Mouse (Mus musculus) urinary bladder, postnatal 10 days (tissue): Measurements from ENCODE around the gene 1700122O11Rik.

Experiments
- DNase-seq: peaks from one replicate; pipeline ENCODE4 v3.0.0; 2022; ENCODE audit warnings: low spot score

The 1700122O11Rik gene

DNA sequence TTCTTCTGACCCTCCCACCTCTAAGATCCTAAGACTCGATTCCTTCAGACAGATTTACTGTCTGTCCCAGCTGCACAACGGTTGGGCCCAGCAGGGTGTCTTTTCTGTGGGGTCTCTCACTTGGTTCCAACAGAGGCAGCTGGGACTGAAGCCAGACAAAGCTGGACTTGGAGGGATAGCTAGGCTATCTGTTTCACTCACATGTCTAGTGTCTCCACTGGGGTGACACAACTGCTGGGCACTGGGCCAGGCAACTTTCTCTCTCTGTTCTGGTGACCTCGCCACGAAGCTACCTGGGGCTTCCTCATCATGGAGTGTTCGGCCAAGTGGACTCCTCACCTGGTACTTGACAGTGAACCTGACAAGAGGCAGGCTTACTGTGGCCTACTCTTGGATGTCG lies 10.4 kb downstream of the 1700122O11Rik start:
- DNase-seq = no peak

DNA sequence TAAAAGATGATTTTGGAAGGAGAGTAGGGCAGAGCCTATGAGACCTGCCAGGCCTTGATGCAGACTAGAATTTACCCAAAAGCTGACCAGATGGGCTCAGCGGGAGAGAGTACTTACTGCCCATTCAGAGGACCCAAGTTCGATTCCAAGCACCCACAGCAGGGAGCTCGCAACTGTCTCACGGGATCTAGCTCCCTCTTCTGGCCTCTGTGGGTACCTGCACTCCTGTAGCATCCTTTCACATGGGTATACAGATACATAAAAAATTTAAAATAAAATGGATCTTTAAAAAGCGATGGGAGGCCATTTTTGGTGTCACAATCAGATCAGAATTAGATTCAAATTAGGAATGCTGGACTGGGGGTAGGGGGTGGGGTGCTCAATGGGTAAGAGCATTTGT lies 11.1 kb downstream of the 1700122O11Rik start:
- no peak for DNase-seq

DNA sequence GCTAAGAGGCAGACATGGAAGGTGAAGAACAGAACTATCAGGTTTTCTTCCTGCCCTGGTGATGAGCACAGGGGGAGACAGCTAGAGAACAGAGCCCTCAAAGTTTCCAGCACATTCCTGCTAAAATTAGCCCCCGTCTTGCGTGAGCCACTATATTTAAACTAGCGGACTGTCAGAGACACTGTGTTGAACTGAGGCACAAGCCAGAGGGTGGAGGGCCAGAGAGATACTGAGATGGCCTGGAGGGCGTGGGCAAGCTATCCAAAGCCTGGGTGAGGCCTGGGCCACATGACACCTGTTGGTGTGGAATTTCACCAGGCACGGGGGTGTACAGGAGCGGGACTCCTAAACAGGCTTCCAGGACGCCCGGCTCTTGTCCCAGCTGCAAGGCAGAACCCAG lies 14.0 kb downstream of the 1700122O11Rik start:
- no peak for DNase-seq

DNA sequence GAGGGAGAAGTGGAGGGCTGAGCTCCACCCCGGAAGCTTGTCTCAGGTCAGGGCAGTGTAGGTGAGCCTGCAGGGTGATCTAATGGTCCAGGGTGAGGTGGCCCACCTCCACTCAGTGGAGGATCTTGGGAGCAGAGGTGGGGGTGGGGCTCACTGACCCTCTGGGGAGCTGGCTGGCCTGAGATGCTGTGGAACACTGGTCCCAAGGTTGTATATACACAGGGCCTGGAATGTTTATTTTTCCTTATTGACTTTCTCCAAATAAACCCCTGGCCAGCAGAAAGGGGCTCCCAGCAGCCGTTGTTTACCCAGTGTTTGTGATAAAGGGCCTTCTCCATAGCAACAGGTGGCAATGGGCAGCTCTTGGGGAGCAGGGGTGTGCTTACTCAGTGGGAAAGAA lies 18.5 kb downstream of the 1700122O11Rik start:
- no peak for DNase-seq

DNA sequence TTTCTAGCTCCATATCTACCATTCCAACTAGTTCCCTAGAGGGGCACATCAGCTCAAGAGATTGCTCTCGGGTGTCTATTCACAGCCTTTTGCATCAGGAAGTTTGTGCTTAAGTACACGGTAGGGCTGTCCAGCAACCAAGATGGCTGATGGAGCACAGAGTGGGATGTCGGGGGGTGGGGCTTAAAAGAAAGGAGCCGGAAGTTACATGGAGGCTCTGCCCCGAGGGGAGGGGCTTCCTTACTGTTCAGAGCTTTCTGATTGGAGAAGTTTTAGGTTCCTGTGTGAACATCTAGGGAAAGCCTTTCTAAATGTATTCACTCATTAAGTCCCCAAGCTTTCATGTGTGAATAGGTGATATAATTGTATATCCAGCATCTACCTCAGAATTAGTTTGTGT lies 21.5 kb downstream of the 1700122O11Rik start:
- no peak for DNase-seq

DNA sequence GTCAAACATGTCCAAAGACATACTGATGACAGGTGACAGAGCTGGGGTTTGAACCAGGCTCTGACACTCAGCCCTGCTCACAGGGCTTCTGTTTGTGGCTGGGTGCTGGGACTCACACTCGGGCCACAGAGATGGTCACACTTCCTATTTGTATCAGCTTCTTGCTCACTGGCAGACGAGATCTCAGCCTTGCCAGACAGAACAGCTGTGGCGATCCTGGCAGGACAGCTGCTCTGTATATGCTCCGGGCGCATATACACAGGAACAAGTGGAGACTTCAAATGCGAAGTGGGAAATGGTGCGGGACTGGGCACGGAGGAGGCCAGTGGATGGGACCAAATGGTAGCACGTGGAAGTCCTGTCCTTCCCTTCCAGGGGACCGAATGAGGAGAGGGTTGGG lies 25.5 kb downstream of the 1700122O11Rik start:
- no peak for DNase-seq

DNA sequence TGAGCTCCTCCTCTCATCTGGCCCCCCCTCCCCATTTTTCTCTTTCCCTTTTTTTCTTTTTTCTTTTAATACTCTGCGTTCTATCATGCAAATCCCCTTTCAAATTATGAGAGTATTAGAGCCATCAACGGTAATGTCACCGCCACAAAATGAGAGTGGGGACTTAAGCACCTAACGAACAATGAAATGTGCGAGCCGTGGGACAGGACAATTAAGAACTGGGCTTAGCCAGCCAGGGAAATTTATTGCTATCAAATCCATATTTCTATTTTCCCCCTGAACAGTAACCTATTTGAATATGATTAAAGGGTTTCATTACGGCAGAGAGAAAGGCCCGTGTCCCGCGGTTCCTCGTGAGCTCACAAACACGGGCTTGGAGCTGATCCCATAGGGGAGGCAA lies 27.0 kb downstream of the 1700122O11Rik start:
- no peak for DNase-seq

DNA sequence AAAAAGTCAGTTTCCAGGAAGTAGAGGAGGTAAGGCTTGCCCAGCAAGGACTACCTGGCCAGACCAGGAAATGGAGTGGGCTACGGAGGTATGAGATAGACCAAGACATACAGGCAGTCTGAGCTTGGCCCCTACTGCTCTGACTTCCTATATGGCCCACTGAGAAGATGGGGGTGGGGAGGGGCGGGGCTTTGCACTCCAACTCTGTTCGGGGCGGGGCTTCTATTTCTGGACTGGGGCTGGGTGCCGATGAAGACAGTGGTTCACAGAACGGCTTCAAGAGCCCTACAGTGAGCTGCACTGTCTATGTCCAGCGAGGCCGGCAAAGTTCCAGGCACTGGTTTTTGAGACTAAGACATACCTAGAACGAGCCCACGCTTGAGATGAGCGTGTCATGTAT lies 27.8 kb downstream of the 1700122O11Rik start:
- no peak for DNase-seq

DNA sequence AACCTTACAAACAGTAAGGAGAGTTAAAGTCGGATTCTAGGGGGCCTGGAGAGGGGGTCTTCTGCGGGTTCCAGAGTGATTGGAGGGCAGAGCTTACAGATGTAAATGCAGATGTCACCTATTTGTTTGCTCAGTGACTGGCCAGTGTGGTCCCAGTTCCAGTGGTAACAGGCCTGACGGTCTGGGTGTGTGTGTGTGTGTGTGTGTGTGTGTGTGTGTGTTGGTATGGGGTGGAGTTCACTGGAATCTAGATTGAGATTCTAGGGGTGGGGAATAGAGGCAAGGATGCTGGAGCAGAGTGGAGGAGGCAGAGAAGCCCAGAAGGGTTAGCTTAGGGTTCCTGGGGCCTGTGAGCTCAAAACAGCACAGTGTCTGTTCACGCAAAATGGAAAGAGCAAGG lies 32.3 kb downstream of the 1700122O11Rik start:
- no peak for DNase-seq

DNA sequence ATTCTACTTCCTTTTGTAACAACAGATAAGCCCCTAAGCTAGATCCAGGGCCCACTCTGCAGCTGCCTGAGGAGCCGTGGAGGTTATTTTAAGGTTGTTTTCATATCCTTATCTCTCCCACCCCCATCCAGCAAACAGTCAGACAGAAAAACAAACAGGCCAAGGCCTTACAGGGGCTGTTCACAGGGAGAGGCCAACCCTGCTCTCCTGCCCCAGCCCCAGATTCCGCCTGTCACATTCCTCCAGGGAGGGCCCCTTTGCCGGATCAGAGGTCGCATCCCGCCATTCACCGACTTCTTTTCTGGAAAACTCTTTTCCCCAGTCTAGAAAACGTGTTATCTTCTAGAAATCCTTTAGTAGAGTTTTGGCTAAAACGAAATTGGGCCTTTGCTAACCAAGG lies 33.0 kb downstream of the 1700122O11Rik start:
- DNase-seq = no peak

DNA sequence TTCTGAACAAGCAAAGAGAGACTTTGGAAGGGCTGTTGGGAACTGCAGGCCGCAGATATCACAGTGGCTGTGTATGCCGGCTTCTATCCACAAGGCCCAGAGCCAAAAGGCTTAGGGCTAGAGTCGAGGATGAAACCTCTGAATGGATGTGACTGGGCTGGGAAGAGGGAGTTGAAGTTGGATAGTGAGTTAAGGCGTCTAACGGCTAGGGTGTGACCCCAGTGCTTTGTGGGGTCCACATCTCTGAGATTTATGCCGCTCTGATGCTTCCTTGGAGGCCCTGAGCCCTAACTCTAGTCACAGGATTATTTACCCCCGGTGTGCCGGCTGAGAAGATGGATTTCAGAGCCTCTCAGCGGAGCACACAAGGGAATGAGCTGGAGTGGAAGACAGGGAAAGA lies 33.5 kb downstream of the 1700122O11Rik start:
- no peak for DNase-seq

DNA sequence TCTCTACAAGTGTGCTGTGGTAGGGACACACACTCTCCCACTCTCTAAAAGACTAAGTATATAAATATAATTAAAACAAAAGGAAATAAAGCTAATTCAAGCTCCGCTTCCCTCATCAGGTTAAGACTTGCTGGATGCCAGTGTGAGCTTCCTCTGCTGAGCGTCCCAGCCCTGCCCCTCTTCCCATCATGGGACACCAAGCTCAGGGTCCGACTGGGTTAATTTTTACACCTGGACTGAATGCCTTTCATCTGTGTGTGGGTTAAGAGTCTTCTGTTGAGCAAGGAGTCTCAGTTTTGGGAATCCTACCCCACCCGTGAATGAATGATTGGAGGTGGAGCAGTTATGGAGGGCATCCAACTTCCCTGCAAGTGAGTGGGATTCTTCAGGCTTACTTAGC lies 35.6 kb downstream of the 1700122O11Rik start:
- DNase-seq = no peak

DNA sequence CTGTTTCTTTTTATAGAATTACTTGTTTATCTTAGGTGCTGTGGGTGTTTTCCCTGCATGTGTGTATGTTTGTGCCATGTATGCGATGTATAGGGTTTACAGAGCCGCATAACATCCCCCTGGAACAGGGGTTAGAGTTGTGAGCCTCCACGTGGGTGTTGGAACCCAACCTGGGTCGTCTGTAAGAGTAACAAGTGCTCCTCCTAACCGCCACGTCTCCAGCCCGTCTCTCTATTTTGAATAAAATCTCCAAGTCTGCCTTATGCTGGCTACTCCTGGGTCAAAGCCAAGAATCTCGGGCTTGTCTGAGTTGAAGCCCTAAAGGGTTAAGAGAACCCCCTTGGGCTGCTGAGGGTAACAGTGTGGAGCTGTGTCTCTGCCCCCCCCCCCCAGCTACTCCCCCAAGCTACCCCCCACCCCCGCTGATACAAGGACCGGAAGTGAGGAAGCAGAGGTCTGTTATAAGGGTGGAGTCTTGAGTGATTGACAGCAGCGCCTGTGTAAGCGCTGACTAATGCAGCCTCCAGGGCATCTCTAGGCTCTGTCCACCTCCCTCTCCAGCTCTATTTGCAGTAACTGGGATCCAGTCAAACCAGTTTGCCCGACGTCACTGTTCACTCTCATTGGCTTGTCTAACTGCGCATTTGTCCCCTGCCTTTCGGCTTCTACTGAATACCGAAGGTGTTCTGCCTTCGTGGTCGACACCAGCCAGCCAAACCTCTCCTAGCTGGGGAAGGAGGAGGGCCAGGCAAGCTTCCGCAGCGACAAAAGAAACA lies 36.3 kb downstream of the 1700122O11Rik start:
- DNase-seq = no peak

DNA sequence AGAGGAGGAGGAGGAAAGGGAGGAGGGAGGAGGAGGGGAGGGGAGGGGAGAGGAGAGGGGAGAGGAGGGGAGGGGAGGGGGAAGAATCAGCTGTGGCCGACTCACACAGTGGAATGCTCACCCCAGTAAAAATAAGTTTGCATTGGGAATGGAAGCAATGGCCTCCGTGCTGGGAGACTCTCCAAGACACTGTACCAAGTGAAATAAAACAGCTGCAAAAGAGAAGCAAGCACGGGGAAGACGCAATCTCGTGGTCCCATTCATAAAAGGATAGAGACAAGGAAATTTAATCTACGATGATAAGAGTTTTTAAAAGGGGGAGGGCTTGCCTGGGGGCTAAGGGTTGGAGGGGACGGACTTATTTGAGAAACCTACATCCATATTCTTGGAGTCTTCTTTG lies 36.9 kb downstream of the 1700122O11Rik start:
- DNase-seq = no peak

DNA sequence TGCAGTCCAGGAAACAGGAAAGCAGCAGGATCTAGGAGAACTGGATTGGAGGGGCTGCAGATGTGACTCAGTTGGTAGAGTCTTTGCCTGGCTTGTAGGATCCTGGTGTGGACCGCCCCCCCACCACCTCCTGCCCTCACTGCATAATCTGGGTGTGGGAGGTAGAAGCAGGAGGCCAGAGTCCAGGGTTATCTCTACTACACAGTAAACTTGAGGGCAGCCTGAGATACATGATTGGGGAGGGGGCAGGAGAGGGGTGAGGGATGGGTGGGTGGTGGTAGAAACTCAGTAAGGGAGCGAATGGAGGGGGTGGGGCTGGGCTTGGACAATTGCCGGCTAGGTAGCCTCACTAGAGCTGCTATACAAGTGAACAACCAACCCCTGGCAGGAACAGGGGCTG lies 38.3 kb downstream of the 1700122O11Rik start:
- no peak for DNase-seq

DNA sequence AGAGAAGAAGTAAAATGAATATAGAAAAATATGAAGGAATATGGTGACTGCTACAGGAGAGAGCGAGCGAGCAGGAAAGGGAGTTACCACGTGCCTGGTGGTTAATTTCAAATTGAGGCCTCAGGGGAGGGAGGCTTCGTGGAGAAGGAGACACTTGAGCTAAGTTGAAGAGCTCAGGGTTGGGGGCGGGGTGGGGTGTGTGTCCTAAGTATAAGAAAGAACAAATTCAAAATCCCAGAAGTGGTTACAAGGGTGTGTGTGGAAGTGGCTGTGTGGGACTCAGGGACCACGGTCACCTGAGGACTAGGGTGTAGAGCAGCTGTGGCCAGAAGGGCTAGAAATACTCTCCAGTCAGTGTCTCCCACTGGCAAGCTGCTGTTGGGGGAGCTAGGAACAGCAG lies 38.7 kb downstream of the 1700122O11Rik start:
- no peak for DNase-seq

DNA sequence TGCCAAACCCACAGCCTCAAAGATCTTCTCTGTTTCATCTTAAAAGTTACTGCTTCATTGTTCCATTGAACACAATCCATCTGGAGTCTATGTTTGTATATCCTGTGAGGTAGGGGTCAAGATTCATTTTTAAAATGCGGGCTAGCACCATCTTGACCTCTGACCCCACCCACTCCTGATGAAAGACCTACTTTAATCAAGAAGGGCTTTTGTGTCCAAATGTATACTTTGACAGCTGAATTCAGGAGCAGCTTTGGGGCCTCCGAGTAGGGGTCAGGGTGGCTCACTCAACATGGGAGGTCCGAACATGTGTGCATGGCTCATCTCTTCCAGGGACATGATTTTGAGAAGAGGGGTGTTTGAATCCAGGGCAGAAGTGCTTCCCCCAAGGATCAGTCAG lies 40.3 kb downstream of the 1700122O11Rik start:
- DNase-seq = no peak

DNA sequence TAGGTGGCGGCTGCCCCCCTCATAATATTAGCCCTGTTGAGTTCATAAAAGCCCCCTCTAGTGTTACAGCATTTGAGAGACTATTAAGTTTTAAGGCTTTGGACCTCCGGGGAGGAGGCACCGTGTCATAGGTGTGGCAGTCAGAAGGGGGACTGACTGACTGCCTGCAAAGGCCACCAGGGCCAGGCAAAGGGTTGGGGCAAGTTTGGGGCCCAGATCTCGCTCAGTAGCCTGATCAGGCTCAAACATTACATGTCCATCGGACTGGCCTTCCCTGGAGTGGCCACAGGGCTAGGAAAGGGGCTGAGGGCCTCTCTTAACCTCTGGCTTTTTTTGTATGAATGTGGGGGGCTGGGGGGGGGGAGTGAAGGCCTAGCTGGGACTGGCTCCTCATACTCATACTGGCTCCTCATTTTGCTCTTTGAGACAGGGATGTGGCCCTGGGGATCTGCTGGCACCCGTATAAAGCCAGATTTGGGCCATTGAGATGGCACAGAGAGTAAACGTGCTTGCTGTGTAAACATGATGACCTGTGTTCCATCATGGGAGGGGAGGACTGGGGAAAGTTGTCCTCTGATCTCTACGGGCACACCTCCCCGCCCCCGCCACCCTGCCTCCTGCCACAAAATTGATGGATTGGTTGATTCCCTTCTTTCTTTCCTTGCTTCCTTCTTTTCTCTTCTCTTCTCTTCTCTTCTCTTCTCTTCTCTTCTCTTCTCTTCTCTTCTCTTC lies 47.5 kb downstream of the 1700122O11Rik start:
- DNase-seq = no peak

DNA sequence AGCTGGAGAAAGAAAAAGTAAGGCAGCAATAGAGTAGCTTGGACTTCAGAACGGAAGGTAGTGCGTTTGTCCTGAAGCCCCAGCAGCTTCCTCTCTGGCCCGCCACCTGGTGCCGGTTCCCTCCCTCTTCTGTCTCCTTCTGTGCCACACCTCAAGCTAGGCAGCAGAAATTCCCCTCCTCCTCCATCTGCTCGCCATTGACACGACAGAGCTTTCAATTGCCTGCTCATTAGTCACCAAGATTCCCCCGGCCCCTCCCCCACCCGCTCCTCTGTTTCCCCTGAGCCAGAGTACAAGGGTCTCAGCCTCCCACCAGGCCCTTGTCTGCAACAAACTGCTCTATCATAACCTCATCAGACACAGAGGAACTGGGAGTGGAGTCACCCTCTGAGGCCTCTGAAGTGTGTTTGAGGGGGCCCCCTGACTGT lies 48.1 kb downstream of the 1700122O11Rik start:
- DNase-seq = no peak

DNA sequence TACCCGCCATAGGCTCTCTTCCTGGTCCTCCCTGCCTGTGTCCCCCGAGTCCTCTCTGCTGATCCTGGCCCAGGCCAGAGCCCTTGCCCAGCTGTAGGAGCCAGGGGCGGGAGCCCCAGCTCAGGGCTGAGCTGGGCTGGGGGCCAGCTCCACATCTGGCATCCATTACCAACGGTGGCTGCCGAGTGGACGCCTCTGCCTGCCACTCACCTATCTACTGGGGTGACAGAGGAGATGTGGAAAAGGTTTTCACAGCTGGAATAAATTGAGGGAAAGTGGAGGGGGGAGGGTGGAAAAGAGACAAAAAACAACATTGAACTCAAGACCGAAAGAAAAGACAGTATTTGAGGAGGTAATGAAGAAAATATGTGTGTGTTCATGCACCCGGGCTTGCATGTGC lies 49.3 kb downstream of the 1700122O11Rik start:
- no peak for DNase-seq

DNA sequence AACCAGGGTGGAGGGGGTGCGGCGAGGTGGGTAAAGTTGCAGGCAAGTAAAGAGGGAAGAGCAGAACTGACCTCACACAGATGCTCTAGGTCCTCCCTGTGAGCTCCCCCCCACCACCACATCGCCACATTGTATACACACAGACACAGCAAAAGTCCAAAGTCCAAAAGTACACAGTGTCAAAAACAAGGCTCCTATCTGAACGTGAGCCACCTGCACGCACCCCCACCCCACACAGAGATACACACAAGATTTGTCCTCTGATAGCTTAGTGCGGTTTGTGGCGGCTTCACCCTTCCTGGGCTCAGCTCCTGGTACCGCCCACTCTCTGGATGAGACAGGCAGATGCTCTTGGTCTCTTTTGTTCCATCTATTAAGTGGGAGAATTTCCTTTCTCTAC lies 50.0 kb downstream of the 1700122O11Rik start:
- DNase-seq = no peak
